Mouse (Mus musculus) G1E-ER4 (cell line): ENCODE measurements around the gene Spc24. TPM values are rescaled to one million over a fixed set of nuclear protein-coding genes. Genes with fewer than 3 reads are reported as not detected.

Experiments
- GATA1 ChIP-seq: IDR thresholded peaks from one replicate; pipeline ENCODE4 v1.8.0; 2012; ENCODE audit warnings: low read length, inconsistent platforms
- polyA plus RNA-seq: library from polyadenylated mRNA; stranded (reverse); fragments of >175 nt; gene quantifications from 2 replicates; pipeline ENCODE4 v1.2.3, GENCODE M21; 2012

Spc24 gene
- polyA plus RNA-seq: 90.6 and 123 TPM in 2 replicates

GRCm38 (mm10) chr9:21760155-21761088, at the start of gene Spc24:
TSS of gene Spc24 (minus strand) at chr9:21760303.
- no peak for TF ChIP-seq GATA1

- no peak for TF ChIP-seq GATA1
These were observed 48.5 kb upstream of the Spc24 start for GRCm38 (mm10) chr9:21808561-21808960.

- no peak for TF ChIP-seq GATA1
These were observed 46.9 kb upstream of the Spc24 start for GRCm38 (mm10) chr9:21806976-21807375.

- TF ChIP-seq GATA1: no peak
These were observed 46.3 kb upstream of the Spc24 start for GRCm38 (mm10) chr9:21806363-21806762.

GRCm38 (mm10) chr9:21803986-21804644, 44.0 kb upstream of the Spc24 start:
- TF ChIP-seq GATA1: no peak

- no peak for TF ChIP-seq GATA1
These were observed 41.5 kb upstream of the Spc24 start for GRCm38 (mm10) chr9:21801591-21801990.

- no peak for TF ChIP-seq GATA1
These were observed 41.0 kb upstream of the Spc24 start for GRCm38 (mm10) chr9:21801121-21801520.

- no peak for TF ChIP-seq GATA1
These were observed 38.9 kb upstream of the Spc24 start for GRCm38 (mm10) chr9:21799010-21799350.

- TF ChIP-seq GATA1: no peak
These were observed 38.4 kb upstream of the Spc24 start, which contains the start of gene Kank2 for GRCm38 (mm10) chr9:21798345-21799009. TSS of gene Kank2 (minus strand) at chr9:21798744.

- no peak for TF ChIP-seq GATA1
These were observed 37.8 kb upstream of the Spc24 start for GRCm38 (mm10) chr9:21797921-21798344.

- no peak for TF ChIP-seq GATA1
These were observed 36.8 kb upstream of the Spc24 start for GRCm38 (mm10) chr9:21796919-21797318.

GRCm38 (mm10) chr9:21796259-21796658, 36.2 kb upstream of the Spc24 start:
- no peak for TF ChIP-seq GATA1

- TF ChIP-seq GATA1: no peak
These were observed 35.5 kb upstream of the Spc24 start for GRCm38 (mm10) chr9:21795579-21795978.

- no peak for TF ChIP-seq GATA1
These were observed 34.8 kb upstream of the Spc24 start for GRCm38 (mm10) chr9:21794925-21795324.

GRCm38 (mm10) chr9:21794344-21794834, 34.3 kb upstream of the Spc24 start:
- no peak for TF ChIP-seq GATA1

GRCm38 (mm10) chr9:21792644-21793043, 32.5 kb upstream of the Spc24 start:
- no peak for TF ChIP-seq GATA1
